Mouse (Mus musculus) intestine, embryonic 14.5 days (tissue): Measurements from ENCODE around the gene Tshz2. TPM values are rescaled to one million over a fixed set of nuclear protein-coding genes. Genes with fewer than 3 reads are reported as not detected.

Experiments
- ATAC-seq: fragments of 200-750 bp; cut with Nextera tagmentation; replicated peaks from 2 replicates; pipeline ENCODE4 v1.8.0; 2017; ENCODE audit warnings: low read depth, moderate number of reproducible peaks, moderate TSS enrichment, moderate library complexity; ENCODE audit not compliant: low FRiP score, low TSS enrichment
- DNase-seq: peaks from one replicate; pipeline ENCODE4 v3.0.0-alpha.2; 2018; ENCODE audit warnings: low spot score
- H3K27ac ChIP-seq: fragments of 300-500 bp; sonication (generic); 2 replicates; pipeline ENCODE4 v1.5.1; 2014; ENCODE audit warnings: low read depth, mild to moderate bottlenecking, control low read depth
- H3K27me3 ChIP-seq: fragments of 300-500 bp; sonication (generic); replicated peaks from 2 replicates; pipeline ENCODE4 v1.6.1; 2014; ENCODE audit warnings: low read length, control low read depth; ENCODE audit not compliant: control insufficient read depth, insufficient read depth
- H3K36me3 ChIP-seq: fragments of 300-500 bp; sonication (generic); 2 replicates; pipeline ENCODE4 v1.6.1; 2014; ENCODE audit warnings: low read length, control low read depth; ENCODE audit not compliant: control insufficient read depth, insufficient read depth
- H3K4me1 ChIP-seq: fragments of 300-500 bp; sonication (generic); replicated peaks from 2 replicates; pipeline ENCODE4 v1.6.1; 2014; ENCODE audit warnings: low read length, control low read depth, mixed read lengths; ENCODE audit not compliant: control insufficient read depth, insufficient read depth
- H3K4me2 ChIP-seq: fragments of 300-500 bp; sonication (generic); 2 replicates; pipeline ENCODE4 v1.6.1; 2014; ENCODE audit warnings: low read length
- H3K4me3 ChIP-seq: fragments of 300-500 bp; sonication (generic); 2 replicates; pipeline ENCODE4 v1.5.1; 2014; ENCODE audit warnings: low read depth, low read length, control low read depth, mixed read lengths
- H3K9ac ChIP-seq: fragments of 300-500 bp; sonication (generic); 2 replicates; pipeline ENCODE4 v1.6.1; 2014; ENCODE audit warnings: mild to moderate bottlenecking, low read length
- H3K9me3 ChIP-seq: fragments of 300-500 bp; sonication (generic); 2 replicates; pipeline ENCODE4 v1.6.1; 2016; ENCODE audit warnings: low read length, control low read depth; ENCODE audit not compliant: control insufficient read depth
- WGBS: fragments of 180-500 bp; shearing (Covaris S2); extraction: QIAGEN DNeasy Blood & Tissue Kit; methylation state at CpG from one replicate; pipeline ENCODE4 v1.1.7; 2014; 5-methylcytosine and 5-hydroxymethylcytosine counted together
- polyA plus RNA-seq: library from polyadenylated mRNA; unstranded; fragments of >200 nt; fragmentation: Nextera tagmentation; extraction: Ambion mirVana; gene quantifications from 2 replicates; pipeline ENCODE4 v1.2.1, GENCODE M21; 2014

Tshz2 gene
- polyA plus RNA-seq, 1 experiment from 2014 or later: 20.3 TPM

GRCm38 (mm10) chr2:169674209-169674608 lies 41.4 kb downstream of the Tshz2 start:
- Histone ChIP-seq H3K27ac (peak overlapping the region; percentile 16), H3K9me3 (no peaks in the 10 kb centered on the region), H3K27me3 (no peaks in the 10 kb centered on the region), H3K36me3 (no peaks in the 10 kb centered on the region), H3K4me2 (no peak overlapping the region), H3K4me3 (no peak overlapping the region), H3K9ac (no peak overlapping the region), H3K4me1 (peaks cover 16% of the 10 kb centered on the region; the same call in 1 of the 2 replicates)
- DNase-seq: no peak
- WGBS: 61% methylated on average over 5 of the region's 5 CpGs
- ATAC-seq: no peak

GRCm38 (mm10) chr2:169679264-169679663 lies 46.5 kb downstream of the Tshz2 start:
- H3K36me3 ChIP-seq: no peaks in the 10 kb centered on the region; the same call in 1 of the 2 replicates
- H3K27me3 ChIP-seq: no peaks in the 10 kb centered on the region
- no peaks in the 10 kb centered on the region for H3K9me3 ChIP-seq
- H3K27ac ChIP-seq: no peak overlapping the region
- ATAC-seq: peak; percentile 67; the same call in 1 of the 2 replicates
- no peak for DNase-seq
- H3K4me1 ChIP-seq: peaks cover 19% of the 10 kb centered on the region
- H3K4me2 ChIP-seq: no peak overlapping the region
- WGBS: 36% methylated on average over 7 of the region's 7 CpGs
- H3K9ac ChIP-seq: no peak overlapping the region
- no peak overlapping the region for H3K4me3 ChIP-seq

- Histone ChIP-seq H3K36me3 (no peaks in the 10 kb centered on the region; the same call in 1 of the 2 replicates), H3K4me2 (no peak overlapping the region), H3K4me1 (peaks cover 24% of the 10 kb centered on the region), H3K9me3 (no peaks in the 10 kb centered on the region), H3K4me3 (no peak overlapping the region), H3K27me3 (no peaks in the 10 kb centered on the region), H3K9ac (no peak overlapping the region), H3K27ac (no peak overlapping the region)
- ATAC-seq (no peak), DNase-seq (no peak)
- WGBS: 53% methylated on average over 5 of the region's 5 CpGs
Measured at GRCm38 (mm10) chr2:169679951-169680350, 47.1 kb downstream of the Tshz2 start.

GRCm38 (mm10) chr2:169685260-169685659 lies 52.4 kb downstream of the Tshz2 start:
- ATAC-seq (no peak), DNase-seq (no peak)
- Histone ChIP-seq H3K9ac (no peak overlapping the region), H3K4me3 (no peak overlapping the region), H3K36me3 (no peaks in the 10 kb centered on the region; the same call in 1 of the 2 replicates), H3K4me1 (peaks cover 10% of the 10 kb centered on the region), H3K27me3 (no peaks in the 10 kb centered on the region), H3K27ac (no peak overlapping the region; the same call in 1 of the 2 replicates), H3K9me3 (no peaks in the 10 kb centered on the region), H3K4me2 (no peak overlapping the region)
- WGBS: 53% methylated on average over 5 of the region's 5 CpGs

DNA sequence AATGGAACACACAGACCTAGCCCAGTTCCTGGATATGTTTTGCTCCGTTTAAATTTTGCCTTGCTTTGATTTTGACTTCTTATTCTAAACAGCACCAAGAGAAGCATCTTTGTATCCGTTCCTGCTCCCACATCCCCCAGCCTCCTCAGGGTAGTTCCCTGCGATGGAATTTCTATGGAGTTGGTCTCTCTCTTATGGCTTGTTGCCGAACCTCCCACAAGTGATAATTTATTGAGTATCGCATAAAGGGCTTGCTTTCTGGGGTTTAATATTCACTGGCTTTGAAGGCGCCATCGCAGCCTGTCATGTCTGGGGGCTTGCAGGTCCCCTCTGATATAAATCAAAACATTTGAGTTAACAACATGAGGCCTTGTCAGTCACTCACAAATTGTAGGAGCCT lies 52.9 kb downstream of the Tshz2 start:
- 67% methylated on average over 7 of the region's 7 CpGs for WGBS
- Histone ChIP-seq H3K4me1 (peaks cover 10% of the 10 kb centered on the region; the same call in 1 of the 2 replicates), H3K4me2 (no peak overlapping the region), H3K36me3 (no peaks in the 10 kb centered on the region; the same call in 1 of the 2 replicates), H3K27ac (no peak overlapping the region), H3K4me3 (no peak overlapping the region), H3K27me3 (no peaks in the 10 kb centered on the region), H3K9ac (no peak overlapping the region), H3K9me3 (no peaks in the 10 kb centered on the region)
- DNase-seq: no peak
- no peak for ATAC-seq

- no peak overlapping the region for H3K27ac ChIP-seq
- no peak for DNase-seq
- H3K4me2 ChIP-seq: no peak overlapping the region
- WGBS: 66% methylated on average over 12 of the region's 12 CpGs
- no peak overlapping the region for H3K4me3 ChIP-seq
- no peaks in the 10 kb centered on the region for H3K36me3 ChIP-seq
- H3K9me3 ChIP-seq: no peaks in the 10 kb centered on the region
- ATAC-seq: no peak
- peaks cover 10% of the 10 kb centered on the region; the same call in 1 of the 2 replicates for H3K4me1 ChIP-seq
- no peak overlapping the region for H3K9ac ChIP-seq
- H3K27me3 ChIP-seq: no peaks in the 10 kb centered on the region
Measured at GRCm38 (mm10) chr2:169686697-169687430, 54.1 kb downstream of the Tshz2 start.

GRCm38 (mm10) chr2:169690054-169690453 lies 57.2 kb downstream of the Tshz2 start:
- Histone ChIP-seq H3K4me1 (peaks cover 7% of the 10 kb centered on the region), H3K27ac (no peak overlapping the region), H3K9me3 (no peaks in the 10 kb centered on the region), H3K4me3 (no peak overlapping the region), H3K27me3 (no peaks in the 10 kb centered on the region), H3K4me2 (no peak overlapping the region), H3K36me3 (no peaks in the 10 kb centered on the region), H3K9ac (no peak overlapping the region)
- ATAC-seq: no peak
- DNase-seq: no peak
- 72% methylated on average over 2 of the region's 2 CpGs for WGBS

DNA sequence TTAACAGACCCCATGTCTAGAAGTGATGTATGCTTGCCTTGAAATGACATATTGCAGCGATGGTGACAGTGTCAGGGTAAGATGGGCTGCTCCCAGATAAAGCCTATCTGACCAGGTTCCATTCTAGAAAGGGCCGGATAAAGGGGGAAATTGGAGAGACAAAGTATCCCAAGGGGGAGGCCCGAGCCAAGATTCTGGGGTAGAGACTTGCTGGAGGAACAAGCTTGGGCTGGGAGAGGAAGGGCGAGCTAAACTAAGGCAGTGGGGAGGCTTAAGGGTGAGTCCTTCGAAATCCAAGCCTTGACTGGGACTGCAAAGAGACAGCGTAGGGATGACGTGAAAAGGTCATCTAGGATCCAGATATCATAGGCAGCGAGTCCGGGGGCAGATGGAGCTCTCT lies 61.7 kb downstream of the Tshz2 start:
- 89% methylated on average over 9 of the region's 9 CpGs for WGBS
- no peak overlapping the region for H3K9ac ChIP-seq
- H3K4me2 ChIP-seq: no peak overlapping the region
- DNase-seq (no peak), ATAC-seq (no peak)
- no peaks in the 10 kb centered on the region for H3K27me3 ChIP-seq
- peaks cover 34% of the 10 kb centered on the region for H3K4me1 ChIP-seq
- no peaks in the 10 kb centered on the region for H3K9me3 ChIP-seq
- H3K36me3 ChIP-seq: no peaks in the 10 kb centered on the region
- no peak overlapping the region for H3K27ac ChIP-seq
- no peak overlapping the region for H3K4me3 ChIP-seq

DNA sequence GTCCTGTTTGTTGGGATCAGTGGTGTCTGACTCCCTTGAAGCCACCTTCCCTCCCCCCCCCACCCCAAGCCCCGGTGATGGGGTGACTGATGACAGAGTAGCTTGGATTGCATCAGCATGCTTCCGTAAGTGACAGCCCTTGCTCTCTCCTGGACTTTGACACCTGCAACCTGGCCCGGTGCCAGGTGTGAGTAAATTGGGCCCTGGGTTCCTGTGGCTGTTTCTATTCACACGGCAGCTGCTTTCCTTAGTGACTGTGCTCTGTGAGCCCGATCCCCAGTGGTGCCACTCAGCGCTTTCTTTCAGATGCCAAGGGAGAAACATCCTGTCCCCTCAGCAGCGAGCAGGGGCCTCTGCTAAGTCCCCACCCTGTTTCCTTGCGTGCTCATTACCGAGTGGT lies 62.2 kb downstream of the Tshz2 start:
- H3K4me3 ChIP-seq: no peak overlapping the region
- WGBS: 65% methylated on average over 9 of the region's 9 CpGs
- no peak overlapping the region for H3K9ac ChIP-seq
- no peak overlapping the region for H3K4me2 ChIP-seq
- no peaks in the 10 kb centered on the region for H3K9me3 ChIP-seq
- ATAC-seq (peak; percentile 64; the same call in 1 of the 2 replicates), DNase-seq (peak; percentile 71)
- peaks cover 40% of the 10 kb centered on the region for H3K4me1 ChIP-seq
- no peaks in the 10 kb centered on the region for H3K27me3 ChIP-seq
- no peaks in the 10 kb centered on the region for H3K36me3 ChIP-seq
- H3K27ac ChIP-seq: no peak overlapping the region
